Mouse (Mus musculus): ENCODE measurements around the gene Slc41a2.

Gene Slc41a2

DNA sequence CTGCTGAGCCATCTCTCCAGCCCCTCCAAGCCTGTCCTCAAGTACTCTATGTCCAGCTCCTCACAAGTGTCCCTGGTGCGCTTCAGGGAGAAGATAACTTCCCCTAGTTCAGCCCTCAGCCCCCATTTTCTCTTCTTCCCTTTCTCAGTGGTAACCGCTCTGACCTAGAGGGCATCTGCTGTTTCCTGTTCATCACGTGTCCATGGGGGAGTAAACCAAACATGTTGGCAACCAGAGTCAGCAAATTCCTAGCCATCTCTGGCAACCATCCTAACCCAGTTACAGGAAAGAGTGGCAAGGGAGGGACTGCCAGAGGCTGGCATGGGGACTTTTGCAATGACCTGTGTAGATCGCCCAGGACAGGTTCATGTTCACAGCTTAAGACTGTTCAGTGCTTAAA lies 36.0 kb downstream of the Slc41a2 start:
- DNase-seq: peak in 1 of 2 experiments; percentile 38

- DNase-seq: no peak
These were observed 36.6 kb downstream of the Slc41a2 start for GRCm38 (mm10) chr10:83301054-83301453.

DNA sequence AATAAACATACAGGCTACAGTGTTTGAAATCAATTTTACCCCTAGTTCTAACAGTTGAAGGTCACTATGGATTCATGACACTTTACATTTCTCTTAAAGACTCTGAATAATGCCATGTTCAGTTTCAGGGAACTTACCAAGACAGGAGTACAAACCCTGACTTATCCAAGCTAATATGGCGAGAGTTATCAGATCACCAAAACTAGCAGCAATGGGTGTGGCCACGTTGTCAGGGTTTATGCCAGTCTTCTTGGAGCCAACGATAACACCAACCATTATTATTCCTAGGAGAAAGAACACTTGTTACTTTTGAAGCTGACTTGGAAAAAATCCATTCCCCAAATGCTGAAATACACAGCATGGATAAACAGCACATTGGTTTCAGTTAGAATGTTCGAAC lies 40.7 kb downstream of the Slc41a2 start:
- no peak for DNase-seq

DNA sequence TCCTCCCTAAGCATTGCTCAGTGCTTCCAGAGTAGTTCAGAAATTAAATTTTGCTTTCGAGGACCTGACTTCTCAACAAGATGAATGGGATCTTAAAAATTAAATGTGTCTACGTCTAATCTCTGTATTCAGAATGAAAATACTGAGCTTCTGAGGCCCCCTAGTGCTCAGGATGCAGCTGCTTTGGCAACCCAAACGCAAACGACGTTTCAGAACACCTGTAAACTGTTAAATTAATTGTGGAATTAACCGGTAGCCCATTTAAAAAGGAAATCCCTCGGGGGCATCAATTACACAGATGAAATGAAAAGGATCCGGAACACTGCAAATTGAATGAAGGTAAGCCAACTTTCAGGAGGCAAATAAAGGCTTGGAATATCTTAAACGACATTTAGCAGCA lies 42.9 kb downstream of the Slc41a2 start:
- DNase-seq: peak; percentile 38 to 40

DNA sequence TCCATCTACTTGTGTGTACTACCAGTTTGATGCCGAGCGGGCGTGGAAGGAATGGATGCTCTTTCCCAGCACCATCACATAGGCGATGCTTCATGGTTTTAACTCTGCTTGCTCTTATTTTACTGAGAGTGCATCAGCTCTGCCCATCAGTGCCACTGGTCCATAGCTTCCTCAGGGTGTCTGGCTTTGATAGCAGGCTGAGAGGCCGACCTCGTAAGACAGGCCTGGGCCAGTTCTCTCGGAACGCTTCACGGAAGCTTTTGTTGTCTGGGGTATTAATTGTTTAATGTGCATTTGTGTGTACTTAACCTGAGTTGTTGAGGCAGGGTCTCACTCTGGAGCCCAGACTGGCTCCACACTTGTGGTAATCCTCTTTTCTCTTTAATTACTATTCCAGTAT lies 44.3 kb downstream of the Slc41a2 start:
- DNase-seq: no peak

DNA sequence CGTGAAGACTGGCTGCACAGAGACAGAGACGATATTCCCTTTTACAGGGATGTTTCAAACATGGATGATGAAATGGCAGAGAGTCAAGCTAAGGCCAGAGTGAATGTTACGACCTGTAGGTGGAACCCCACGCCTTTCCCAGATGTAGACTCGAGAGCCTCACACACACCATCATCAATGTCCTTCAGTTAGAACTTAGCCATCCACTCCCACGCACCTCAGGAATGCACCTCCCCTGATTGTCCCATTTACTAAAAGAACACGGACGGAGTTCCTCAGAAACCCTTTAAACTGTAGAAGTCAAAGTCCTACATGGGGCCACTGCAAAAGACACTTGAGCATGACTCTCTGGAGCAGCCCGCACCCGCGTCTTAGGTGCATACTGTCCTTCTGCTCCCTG lies 46.0 kb downstream of the Slc41a2 start:
- peak; percentile 28 to 51 for DNase-seq

DNA sequence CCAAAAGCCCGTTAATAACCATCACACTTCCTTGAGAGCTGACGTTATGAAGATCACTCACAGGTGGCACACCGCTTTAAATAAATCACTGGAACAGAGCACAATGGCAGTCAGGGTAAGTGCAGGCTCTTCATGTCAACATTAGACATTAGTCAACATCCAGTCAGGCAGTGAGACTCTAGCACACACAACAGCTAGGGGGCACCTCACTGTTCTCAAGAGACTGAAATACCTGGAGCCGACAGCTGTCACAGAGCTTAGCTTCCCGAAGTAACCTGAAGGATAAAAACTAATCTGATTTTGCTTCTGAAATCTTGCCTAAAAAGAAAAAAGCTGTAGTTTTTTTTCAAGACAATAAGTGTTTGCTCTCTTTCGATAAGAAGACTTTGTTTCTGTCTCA lies 49.9 kb downstream of the Slc41a2 start:
- DNase-seq: no peak

DNA sequence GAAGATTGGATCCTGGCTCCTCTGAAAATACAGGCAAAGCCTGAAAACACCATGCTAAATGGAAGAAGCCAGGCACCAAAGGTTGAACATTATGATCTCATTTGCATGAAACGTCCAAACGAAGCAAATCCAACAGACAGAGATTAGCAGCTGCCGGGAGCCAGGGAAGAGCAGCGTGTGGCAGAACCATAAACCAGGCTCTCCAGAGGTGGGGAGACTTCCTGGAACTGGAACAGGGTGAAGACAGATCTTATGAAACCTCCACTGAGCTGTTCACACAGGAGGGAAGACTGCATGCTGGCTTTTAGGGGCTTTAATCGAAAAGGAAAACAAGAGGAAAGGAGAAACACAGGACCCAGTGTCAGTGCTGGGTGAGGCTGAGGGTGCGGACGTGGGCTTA lies 51.3 kb downstream of the Slc41a2 start:
- no peak for DNase-seq

GRCm38 (mm10) chr10:83285724-83286256 lies 51.9 kb downstream of the Slc41a2 start:
- no peak for DNase-seq

- peak in 1 of 2 experiments; percentile 7 for DNase-seq
These were observed 52.8 kb downstream of the Slc41a2 start for GRCm38 (mm10) chr10:83284916-83285315.

DNA sequence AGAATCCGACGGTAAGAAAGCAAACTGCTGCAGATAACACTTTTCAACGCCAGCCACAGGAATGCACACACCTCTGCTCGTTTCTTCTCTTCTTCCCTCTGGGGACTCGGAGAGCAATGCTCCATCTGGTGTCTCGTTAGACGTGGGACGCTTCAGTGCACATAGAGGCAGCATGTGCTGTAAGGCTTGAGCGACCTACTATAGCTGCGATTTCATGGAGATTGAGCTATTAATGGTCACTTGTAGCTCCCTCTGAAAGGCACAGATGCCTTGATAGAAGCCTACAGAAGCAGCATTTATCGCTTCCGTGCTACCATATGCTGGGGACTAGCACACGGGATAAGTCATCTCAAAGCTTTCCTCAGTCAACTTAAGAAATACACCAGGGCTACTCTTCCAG lies 71.0 kb downstream of the Slc41a2 start:
- DNase-seq: peak in 1 of 2 experiments; percentile 15

DNA sequence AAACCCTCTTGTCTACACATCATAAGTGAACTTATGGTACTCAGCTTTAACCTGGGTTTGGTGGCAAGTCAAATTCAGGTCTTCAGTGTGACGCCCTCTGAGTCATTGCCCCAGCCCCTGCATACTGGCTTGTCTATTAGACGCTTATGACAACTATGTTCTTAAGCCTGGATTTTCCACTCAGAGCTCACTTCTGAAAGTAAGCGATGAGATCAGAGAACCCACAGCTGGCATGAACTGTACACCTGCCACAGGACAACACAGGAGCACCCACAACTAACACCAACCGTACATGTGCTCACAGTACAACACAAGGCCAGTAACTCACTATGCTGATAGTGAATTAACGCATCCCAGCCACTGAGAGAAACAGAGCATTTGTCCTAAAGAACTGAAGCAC lies 71.4 kb downstream of the Slc41a2 start:
- DNase-seq: no peak

GRCm38 (mm10) chr10:83264680-83265079 lies 73.0 kb downstream of the Slc41a2 start:
- no peak for DNase-seq

DNA sequence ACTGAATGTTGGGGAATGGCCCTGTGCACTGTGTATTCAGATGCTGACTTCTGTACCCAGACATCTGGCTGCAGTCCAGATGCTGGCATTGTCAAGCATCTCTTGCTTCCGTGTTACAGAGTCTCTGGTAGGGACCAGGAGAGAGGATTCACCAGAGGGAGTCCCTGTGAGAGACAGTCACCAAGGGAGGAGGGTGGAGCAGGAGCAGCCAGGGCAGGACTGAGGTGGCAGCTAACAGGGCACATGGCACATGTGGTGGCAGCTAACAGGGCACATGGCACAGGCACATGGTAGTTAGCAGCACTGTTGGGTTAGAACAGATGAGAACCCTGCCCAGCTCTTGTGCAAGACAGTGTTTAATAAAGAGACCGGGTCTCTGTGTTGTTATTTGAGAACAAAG lies 73.6 kb downstream of the Slc41a2 start:
- DNase-seq: no peak

DNA sequence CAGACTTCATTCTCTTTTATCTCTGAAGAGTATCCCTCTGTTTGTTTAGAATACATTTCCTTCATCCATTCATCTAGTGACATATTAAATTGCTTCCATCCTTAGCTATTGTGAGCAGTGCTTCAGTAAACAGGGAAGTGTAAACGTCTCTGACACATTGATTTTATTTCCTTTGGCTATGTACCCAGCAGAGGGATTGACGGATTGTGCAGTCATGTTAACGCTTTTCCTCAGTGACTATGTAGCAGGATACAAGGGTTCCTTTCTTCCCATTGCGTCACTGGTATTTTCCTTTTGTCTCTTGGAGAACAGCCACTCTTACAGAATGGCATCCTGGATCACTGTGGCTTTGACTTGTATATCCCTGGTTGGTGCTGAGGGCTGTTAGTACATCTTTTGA lies 76.4 kb downstream of the Slc41a2 start:
- no peak for DNase-seq

DNA sequence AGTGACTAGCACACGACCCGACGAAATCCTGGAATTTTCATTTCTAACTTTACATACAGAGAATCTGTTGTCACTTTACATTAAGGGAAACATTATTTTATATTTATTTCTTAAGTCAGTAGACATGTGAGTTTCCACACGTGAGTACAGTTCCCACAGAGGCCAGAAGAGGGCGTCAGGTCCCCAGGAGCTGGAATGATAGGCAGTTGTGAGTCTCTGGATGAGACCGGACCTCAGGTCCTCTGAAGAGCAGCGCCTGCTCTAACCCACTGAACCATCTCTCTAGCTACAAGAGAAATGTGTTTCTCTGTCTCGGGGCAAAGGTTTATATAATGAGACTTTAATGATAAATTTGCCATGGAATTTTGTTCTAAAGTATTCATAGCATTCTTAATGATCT lies 86.3 kb downstream of the Slc41a2 start:
- DNase-seq: peak; percentile 41 to 49

DNA sequence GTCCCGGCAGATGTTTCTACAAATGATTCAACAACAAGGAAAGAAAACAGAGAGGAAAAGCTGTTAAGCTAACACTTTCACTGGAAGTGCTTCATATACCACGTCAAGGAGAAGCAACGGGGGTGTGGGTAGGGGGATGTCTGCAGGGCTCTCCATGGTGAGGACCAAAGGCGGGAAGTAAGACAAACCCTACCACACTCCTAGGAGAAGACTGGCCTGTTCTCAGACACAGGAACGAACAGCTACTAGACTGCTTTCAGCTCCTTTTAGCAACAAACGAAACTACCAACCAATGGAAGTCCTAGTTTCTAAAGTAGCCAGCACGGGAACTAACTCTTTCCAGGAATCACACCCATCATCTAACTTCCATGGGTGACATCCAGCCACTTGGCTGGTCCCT lies 89.6 kb downstream of the Slc41a2 start:
- no peak for DNase-seq

DNA sequence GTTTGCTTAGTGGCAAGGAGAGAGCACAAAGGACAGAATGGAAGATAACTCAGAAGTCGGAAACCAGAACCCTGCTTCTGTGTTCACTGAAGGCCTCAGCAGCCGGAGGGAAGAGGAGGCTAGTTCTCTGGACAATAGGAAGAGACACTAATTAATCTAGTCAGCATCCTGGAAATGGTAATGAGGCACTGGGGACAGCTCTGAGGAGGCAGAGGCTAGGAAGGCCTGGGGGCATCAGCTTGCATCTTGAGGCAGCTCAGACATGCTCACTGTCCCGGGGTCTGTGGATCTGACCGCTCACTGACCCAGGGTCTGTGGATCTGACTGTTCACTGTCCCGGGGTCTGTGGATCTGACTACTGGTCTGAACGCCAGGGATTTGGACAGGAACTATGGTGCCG lies 92.0 kb downstream of the Slc41a2 start:
- no peak for DNase-seq

GRCm38 (mm10) chr10:83244131-83244530 lies 93.6 kb downstream of the Slc41a2 start:
- DNase-seq: no peak

DNA sequence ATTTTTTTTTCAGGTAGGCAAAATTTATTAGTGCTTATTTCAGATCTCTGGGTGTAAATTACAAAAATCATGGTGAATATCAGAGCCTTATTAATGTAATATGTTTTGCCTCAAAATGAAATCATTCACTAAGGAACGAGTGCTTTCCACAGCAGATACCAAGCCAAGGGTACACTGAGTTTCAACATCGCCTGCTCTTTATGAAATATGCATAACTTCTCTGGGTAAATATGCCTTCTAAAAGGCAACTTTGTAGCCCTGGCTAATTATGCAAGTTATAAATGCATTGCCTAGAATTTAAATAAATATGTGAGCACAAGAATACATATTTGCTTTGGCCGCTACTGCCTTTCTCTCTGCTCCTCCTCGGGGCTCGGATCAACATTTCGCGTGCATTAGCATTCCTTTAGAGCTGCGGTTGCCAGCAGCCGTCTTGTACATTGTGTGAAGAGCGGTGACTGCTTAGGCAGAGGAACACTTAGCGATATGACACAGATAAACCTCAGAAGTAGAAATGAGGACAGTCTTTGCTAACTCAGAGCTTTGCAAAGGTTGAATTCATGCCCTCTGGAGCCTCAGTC lies 95.5 kb downstream of the Slc41a2 start:
- DNase-seq: peak in 1 of 2 experiments; percentile 22

- peak; percentile 53 to 55 for DNase-seq
These were observed 103.3 kb downstream of the Slc41a2 start for GRCm38 (mm10) chr10:83234391-83234790.

- DNase-seq: no peak
These were observed 103.7 kb downstream of the Slc41a2 start for GRCm38 (mm10) chr10:83233967-83234366.

- no peak for DNase-seq
These were observed 109.1 kb downstream of the Slc41a2 start for GRCm38 (mm10) chr10:83228626-83229025.

DNA sequence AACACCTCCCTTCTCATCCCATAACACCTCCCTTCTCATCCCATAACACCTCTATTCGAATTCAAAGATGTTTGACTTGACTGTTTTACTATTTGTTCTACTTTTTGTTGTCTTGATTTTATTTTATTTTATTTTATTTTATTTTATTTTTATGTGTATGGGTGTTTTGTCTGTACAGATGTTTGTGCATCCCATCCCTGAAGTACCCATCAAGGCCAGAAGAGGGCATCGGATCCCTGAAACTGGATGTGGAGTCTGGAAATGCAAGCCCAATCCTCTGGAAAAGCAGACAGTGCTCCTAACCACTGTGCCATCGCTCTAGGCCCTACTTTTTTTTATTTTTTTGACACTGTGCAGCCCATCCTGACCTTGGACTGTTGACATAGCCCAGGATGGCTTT lies 112.7 kb downstream of the Slc41a2 start:
- DNase-seq: peak; percentile 64 to 68

GRCm38 (mm10) chr10:83220847-83221246 lies 116.8 kb downstream of the Slc41a2 start:
- no peak for DNase-seq

Measured in kidney, postnatal 4 days (tissue).